16 mouse cellular contexts compared by ENCODE assay signal in the genomic region with DNA sequence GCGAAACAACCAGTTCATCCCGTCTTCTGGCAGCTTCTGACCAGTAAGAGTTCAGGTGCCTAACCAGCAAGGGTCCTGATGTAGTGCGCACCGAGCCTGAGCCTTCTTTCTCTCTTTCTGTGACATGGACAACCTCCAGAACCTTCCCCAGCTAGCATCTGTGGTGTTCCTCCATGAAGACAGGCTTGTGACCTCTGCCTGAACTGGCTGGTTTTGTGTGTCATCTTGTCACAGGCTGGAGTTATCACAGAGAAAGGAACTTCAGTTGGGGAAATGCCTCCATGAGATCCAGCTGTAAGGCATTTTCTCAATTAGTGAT. TPM values are rescaled to one million over a fixed set of nuclear protein-coding genes. Genes with fewer than 3 reads are reported as not detected.
DNase-seq lines count a peak whose midpoint lies in the region; ATAC-seq lines count a peak whose summit lies in the region.
"Had no signal": no experiment of that assay in that cellular context is flagged by ENCODE, and none has a peak within 500 bp of the region (broad histone marks: within the 10 kb centered on the region; RNA-seq: fewer than 3 reads in every experiment).

No protein-coding gene starts in this region.

- peak overlapping the region; percentile 70 for H3K27ac ChIP-seq in hindbrain, embryonic 13.5 days
- no peak overlapping the region for H3K27ac ChIP-seq in hindbrain, embryonic 11.5 days (ENCODE audit: low read depth, low read length)
- 0 out of 2 replicates have a peak overlapping the region, but pooled peaks have one; percentile 5 for H3K27ac ChIP-seq in midbrain, embryonic 15.5 days
- no peak overlapping the region for H3K27ac ChIP-seq in midbrain, embryonic 14.5 days (replicated peaks; ENCODE audit: low read depth, low read length)
- H3K27ac ChIP-seq in forebrain, embryonic 13.5 days, result peak overlapping the region; percentile 32; the same call in 1 of the 2 replicates
- H3K27ac ChIP-seq in neural tube, embryonic 15.5 days (replicated peaks), result no peak overlapping the region
- H3K27ac ChIP-seq: hindbrain, embryonic 12.5 days; liver, embryonic 14.5 days; lung, embryonic 15.5 days had no signal

- no peaks in the 10 kb centered on the region for H3K9me3 ChIP-seq in hindbrain, embryonic 13.5 days
- no peaks in the 10 kb centered on the region for H3K9me3 ChIP-seq in hindbrain, embryonic 11.5 days (ENCODE audit: control insufficient read depth, low read length)
- H3K9me3 ChIP-seq in midbrain, embryonic 15.5 days, result no peaks in the 10 kb centered on the region
- no peaks in the 10 kb centered on the region for H3K9me3 ChIP-seq in midbrain, embryonic 14.5 days (ENCODE audit: control insufficient read depth, low read length)
- H3K9me3 ChIP-seq in forebrain, embryonic 13.5 days (replicated peaks), result no peaks in the 10 kb centered on the region
- H3K9me3 ChIP-seq in neural tube, embryonic 15.5 days (replicated peaks), result no peaks in the 10 kb centered on the region
- H3K9me3 ChIP-seq: hindbrain, embryonic 12.5 days; lung, embryonic 15.5 days had no signal

- H3K4me3 ChIP-seq in hindbrain, embryonic 13.5 days, result no peak overlapping the region
- no peak overlapping the region for H3K4me3 ChIP-seq in hindbrain, embryonic 11.5 days (ENCODE audit: low read depth, low read length)
- no peak overlapping the region for H3K4me3 ChIP-seq in midbrain, embryonic 15.5 days
- no peak overlapping the region for H3K4me3 ChIP-seq in midbrain, embryonic 14.5 days (replicated peaks; ENCODE audit: low read depth, low read length)
- no peak overlapping the region for H3K4me3 ChIP-seq in forebrain, embryonic 13.5 days
- no peak overlapping the region for H3K4me3 ChIP-seq in neural tube, embryonic 15.5 days (replicated peaks)
- H3K4me3 ChIP-seq: hindbrain, embryonic 12.5 days; lung, embryonic 15.5 days had no signal

- no peak overlapping the region for H3K4me2 ChIP-seq in hindbrain, embryonic 13.5 days
- H3K4me2 ChIP-seq in hindbrain, embryonic 11.5 days (replicated peaks; ENCODE audit: low read depth, low read length), result no peak overlapping the region
- no peak overlapping the region for H3K4me2 ChIP-seq in midbrain, embryonic 15.5 days
- H3K4me2 ChIP-seq in midbrain, embryonic 14.5 days (ENCODE audit: low read length), result no peak overlapping the region
- H3K4me2 ChIP-seq in forebrain, embryonic 13.5 days, result no peak overlapping the region
- H3K4me2 ChIP-seq in neural tube, embryonic 15.5 days, result no peak overlapping the region
- H3K4me2 ChIP-seq: hindbrain, embryonic 12.5 days; lung, embryonic 15.5 days had no signal

- 0 out of 2 replicates have a peak, but pooled peaks have one; percentile 24 for ATAC-seq in hindbrain, embryonic 13.5 days (ENCODE audit: low FRiP score)
- ATAC-seq in hindbrain, embryonic 11.5 days (ENCODE audit: low FRiP score), result no peak
- ATAC-seq in midbrain, embryonic 15.5 days (replicated peaks), result peak; percentile 54
- no peak for ATAC-seq in midbrain, embryonic 14.5 days (ENCODE audit: low FRiP score, low TSS enrichment)
- peak; percentile 69 for ATAC-seq in forebrain, embryonic 13.5 days
- ATAC-seq in neural tube, embryonic 15.5 days (ENCODE audit: low FRiP score), result 0 out of 2 replicates have a peak, but pooled peaks have one; percentile 24
- ATAC-seq: intestine, embryonic 16.5 days had no signal

- no peaks in the 10 kb centered on the region for H3K4me1 ChIP-seq in hindbrain, embryonic 13.5 days (replicated peaks)
- no peaks in the 10 kb centered on the region for H3K4me1 ChIP-seq in hindbrain, embryonic 11.5 days (replicated peaks; ENCODE audit: control insufficient read depth, insufficient read depth, low read length)
- 0 out of 2 replicates have a peak, but pooled peaks cover 5% of the 10 kb centered on the region for H3K4me1 ChIP-seq in midbrain, embryonic 15.5 days
- no peaks in the 10 kb centered on the region for H3K4me1 ChIP-seq in midbrain, embryonic 14.5 days (ENCODE audit: control insufficient read depth, insufficient read depth, low read length)
- H3K4me1 ChIP-seq in forebrain, embryonic 13.5 days, result no peaks in the 10 kb centered on the region; the same call in 1 of the 2 replicates
- no peaks in the 10 kb centered on the region for H3K4me1 ChIP-seq in neural tube, embryonic 15.5 days
- H3K4me1 ChIP-seq: hindbrain, embryonic 12.5 days; lung, embryonic 15.5 days had no signal

- H3K36me3 ChIP-seq in hindbrain, embryonic 13.5 days, result peaks cover 52% of the 10 kb centered on the region
- peaks cover 31% of the 10 kb centered on the region for H3K36me3 ChIP-seq in hindbrain, embryonic 11.5 days (ENCODE audit: control insufficient read depth, insufficient read depth, low read length)
- H3K36me3 ChIP-seq in midbrain, embryonic 15.5 days (replicated peaks), result peaks cover 26% of the 10 kb centered on the region
- peaks cover 51% of the 10 kb centered on the region for H3K36me3 ChIP-seq in midbrain, embryonic 14.5 days (ENCODE audit: control insufficient read depth, insufficient read depth, low read length)
- peaks cover 54% of the 10 kb centered on the region for H3K36me3 ChIP-seq in forebrain, embryonic 13.5 days (ENCODE audit: poor library complexity, severe bottlenecking)
- peaks cover 50% of the 10 kb centered on the region for H3K36me3 ChIP-seq in neural tube, embryonic 15.5 days

- no peak for DNase-seq in hindbrain, embryonic 11.5 days (ENCODE audit: low spot score)
- no peak for DNase-seq in midbrain, embryonic 14.5 days
- DNase-seq in layer of hippocampus, postnatal 36 days, result no peak
- DNase-seq: cerebellum, adult 9-10 months; gastrocnemius, postnatal 25 days; kidney, postnatal 4 days; lung, postnatal 4 days; right cerebral cortex, postnatal 4 days had no signal

- WGBS in hindbrain, embryonic 13.5 days, result 85% methylated on average over 4 of the region's 4 CpGs
- WGBS in hindbrain, embryonic 11.5 days, result 94% methylated on average over 4 of the region's 4 CpGs
- 87% methylated on average over 4 of the region's 4 CpGs for WGBS in midbrain, embryonic 15.5 days
- WGBS in midbrain, embryonic 14.5 days, result 92% methylated on average over 4 of the region's 4 CpGs
- WGBS in forebrain, embryonic 13.5 days, result 57% methylated on average over 4 of the region's 4 CpGs
- WGBS in neural tube, embryonic 15.5 days, result 78% methylated on average over 4 of the region's 4 CpGs

- no peak overlapping the region for H3K9ac ChIP-seq in hindbrain, embryonic 13.5 days
- no peak overlapping the region for H3K9ac ChIP-seq in hindbrain, embryonic 11.5 days (ENCODE audit: low read depth, low read length)
- no peak overlapping the region for H3K9ac ChIP-seq in midbrain, embryonic 15.5 days
- H3K9ac ChIP-seq in midbrain, embryonic 14.5 days (replicated peaks; ENCODE audit: low read length), result no peak overlapping the region
- no peak overlapping the region for H3K9ac ChIP-seq in forebrain, embryonic 13.5 days
- no peak overlapping the region for H3K9ac ChIP-seq in neural tube, embryonic 15.5 days (replicated peaks)
- H3K9ac ChIP-seq: hindbrain, embryonic 12.5 days; liver, embryonic 14.5 days; lung, embryonic 15.5 days had no signal

- no peaks in the 10 kb centered on the region for H3K27me3 ChIP-seq in hindbrain, embryonic 13.5 days
- no peaks in the 10 kb centered on the region for H3K27me3 ChIP-seq in hindbrain, embryonic 11.5 days (ENCODE audit: control insufficient read depth, insufficient read depth, low read length)
- no peaks in the 10 kb centered on the region for H3K27me3 ChIP-seq in midbrain, embryonic 15.5 days (replicated peaks)
- H3K27me3 ChIP-seq in midbrain, embryonic 14.5 days (ENCODE audit: control insufficient read depth, insufficient read depth, low read length), result no peaks in the 10 kb centered on the region
- H3K27me3 ChIP-seq in forebrain, embryonic 13.5 days, result no peaks in the 10 kb centered on the region
- H3K27me3 ChIP-seq in neural tube, embryonic 15.5 days (replicated peaks), result no peaks in the 10 kb centered on the region
- H3K27me3 ChIP-seq: hindbrain, embryonic 12.5 days; lung, embryonic 15.5 days had no signal

RNA-seq across cellular contexts. Expression of a gene that starts 53.4 kb away (rescaled TPM):
- polyA plus RNA-seq in hindbrain, embryonic 13.5 days (2015; fragmentation: Nextera tagmentation; extraction: Ambion mirVana), result 60.3 and 63.8 TPM in 2 replicates
- 32.0 and 34.0 TPM in 2 replicates for polyA plus RNA-seq in hindbrain, embryonic 11.5 days (2014; fragmentation: Nextera tagmentation; extraction: Ambion mirVana)
- 67.8 and 77.3 TPM in 2 replicates for polyA plus RNA-seq in midbrain, embryonic 15.5 days (2015; fragmentation: Nextera tagmentation; extraction: Ambion mirVana)
- 73.0 and 74.0 TPM in 2 replicates for polyA plus RNA-seq in midbrain, embryonic 14.5 days (2014; fragmentation: Nextera tagmentation; extraction: Ambion mirVana)
- 41.4 and 42.5 TPM in 2 replicates for polyA plus RNA-seq in forebrain, embryonic 13.5 days (2015; fragmentation: Nextera tagmentation; extraction: Ambion mirVana)
- polyA plus RNA-seq in neural tube, embryonic 15.5 days (2015; fragmentation: Nextera tagmentation; extraction: Ambion mirVana), result 73.9 and 80.3 TPM in 2 replicates
- 10 to 100 TPM; 53.4 to 54.0 TPM for total RNA-seq in layer of hippocampus, postnatal 36 days (2021)

RNA-seq across cellular contexts. Expression of a gene that starts 54.3 kb away (rescaled TPM):
- polyA plus RNA-seq in hindbrain, embryonic 13.5 days (2015; fragmentation: Nextera tagmentation; extraction: Ambion mirVana), result 425 and 457 TPM in 2 replicates
- 325 and 331 TPM in 2 replicates for polyA plus RNA-seq in hindbrain, embryonic 11.5 days (2014; fragmentation: Nextera tagmentation; extraction: Ambion mirVana)
- polyA plus RNA-seq in midbrain, embryonic 15.5 days (2015; fragmentation: Nextera tagmentation; extraction: Ambion mirVana), result 373 and 395 TPM in 2 replicates
- polyA plus RNA-seq in midbrain, embryonic 14.5 days (2014; fragmentation: Nextera tagmentation; extraction: Ambion mirVana), result 436 and 484 TPM in 2 replicates
- 399 and 418 TPM in 2 replicates for polyA plus RNA-seq in forebrain, embryonic 13.5 days (2015; fragmentation: Nextera tagmentation; extraction: Ambion mirVana)
- polyA plus RNA-seq in neural tube, embryonic 15.5 days (2015; fragmentation: Nextera tagmentation; extraction: Ambion mirVana), result 346 and 378 TPM in 2 replicates
- 10 to 100 TPM; 57.7 to 58.8 TPM for total RNA-seq in layer of hippocampus, postnatal 36 days (2021)

Comparison
In these comparisons a context has a peak if more than half of its experiments do, and no peak if none do; other contexts are left out.
1. ATAC-seq: peak in hindbrain, embryonic 13.5 days (single experiment), midbrain, embryonic 15.5 days (single experiment), forebrain, embryonic 13.5 days (single experiment) and neural tube, embryonic 15.5 days (single experiment); none in hindbrain, embryonic 11.5 days (single experiment) and midbrain, embryonic 14.5 days (single experiment).
2. H3K27ac ChIP-seq: peak in hindbrain, embryonic 13.5 days (single experiment), midbrain, embryonic 15.5 days (single experiment) and forebrain, embryonic 13.5 days (single experiment); none in hindbrain, embryonic 11.5 days (single experiment), midbrain, embryonic 14.5 days (single experiment) and neural tube, embryonic 15.5 days (single experiment).